Mouse (Mus musculus): ENCODE measurements around the gene Tfdp1.

Tfdp1 gene

DNA sequence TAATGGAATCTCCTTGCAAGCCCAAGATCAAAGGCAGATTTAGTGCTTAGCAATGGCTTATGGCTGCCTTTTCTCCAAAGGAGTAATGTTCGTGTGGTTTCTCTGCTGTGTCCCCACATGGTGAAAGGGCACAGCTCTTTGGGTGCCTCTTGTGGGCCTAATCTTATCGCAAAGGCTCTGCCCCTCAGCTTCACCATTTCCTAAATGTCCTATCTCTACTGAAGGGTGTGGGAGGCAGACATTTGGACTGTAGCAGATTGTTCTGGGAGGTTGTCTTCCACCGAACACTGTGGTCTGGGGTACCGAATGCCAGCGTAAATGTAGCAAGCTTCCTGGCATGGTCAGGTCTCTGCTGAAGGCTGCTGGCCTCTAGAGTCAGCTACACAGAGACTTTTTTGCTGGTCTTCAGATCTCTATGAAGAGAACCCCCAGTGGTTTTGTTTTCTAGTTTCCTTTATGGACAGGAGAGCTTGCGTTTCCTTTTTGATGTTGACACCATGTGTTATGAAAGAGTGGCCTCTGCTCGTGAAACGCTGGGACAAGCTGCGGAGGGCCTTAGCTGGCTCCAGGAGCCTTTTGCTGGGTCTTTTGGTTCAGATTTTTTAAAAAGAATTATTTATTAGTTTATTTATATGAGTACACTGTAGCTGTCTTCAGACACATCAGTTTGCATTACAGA, 14.7 kb downstream of the Tfdp1 start:
- no peak for DNase-seq

DNA sequence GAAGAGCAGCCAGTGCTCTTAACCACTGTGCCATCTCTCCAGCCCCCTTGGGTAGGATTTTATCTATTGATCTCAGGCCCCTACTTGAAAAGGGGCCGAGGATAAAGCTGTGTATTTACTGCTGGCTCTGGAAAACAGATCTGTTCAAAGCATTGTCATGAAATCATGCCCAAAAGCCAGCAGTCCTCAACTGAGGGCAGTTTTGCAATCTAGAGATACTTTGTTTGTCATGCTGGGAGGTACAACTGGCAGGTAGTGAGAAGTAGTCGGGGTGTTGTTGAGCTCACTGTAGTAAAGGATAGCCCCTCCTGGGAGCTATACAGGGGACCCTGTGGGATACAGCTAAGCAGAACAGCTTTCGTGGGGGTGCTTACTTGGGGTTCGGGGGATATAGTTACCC, 15.3 kb downstream of the Tfdp1 start:
- DNase-seq: no peak

DNA sequence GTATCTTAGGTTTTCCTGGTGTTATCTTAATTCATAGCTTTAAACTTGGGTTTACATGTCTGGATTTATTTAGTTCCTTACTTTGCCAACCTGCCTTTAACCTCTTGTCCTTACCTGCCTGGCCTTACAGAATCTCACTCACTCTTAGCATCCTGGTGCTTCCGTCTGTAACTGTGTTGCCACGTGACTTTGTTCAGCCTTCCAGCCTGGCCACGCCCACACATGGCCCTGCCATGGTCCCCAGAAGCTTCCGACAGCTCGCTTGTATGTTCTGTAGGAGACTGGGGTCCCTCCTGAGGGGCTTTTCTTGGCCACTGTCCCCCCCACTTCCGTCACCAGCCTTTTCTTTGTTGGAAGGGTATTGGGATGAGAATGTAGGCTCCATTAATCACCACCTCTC, 17.7 kb downstream of the Tfdp1 start:
- no peak for DNase-seq

DNA sequence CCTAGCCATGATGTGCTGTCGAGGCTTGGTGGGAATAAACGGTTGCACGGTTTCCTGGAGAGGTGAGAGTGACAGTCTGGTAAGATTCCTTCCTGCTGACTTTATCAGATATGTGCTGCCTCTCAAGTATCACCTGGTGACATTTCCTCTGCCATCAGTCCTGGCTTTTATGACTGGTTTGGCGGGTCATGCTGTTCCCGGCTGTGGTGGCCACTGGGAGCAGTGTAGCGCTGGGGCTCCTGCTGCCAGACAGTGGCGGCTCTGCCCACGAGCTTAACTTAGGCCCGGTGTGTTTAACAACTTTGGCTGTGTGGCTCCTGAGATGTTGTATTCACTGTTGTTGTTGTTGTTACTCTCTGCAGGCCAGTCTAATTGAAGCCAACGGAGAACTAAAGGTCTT, 18.1 kb downstream of the Tfdp1 start:
- DNase-seq: no peak

DNA sequence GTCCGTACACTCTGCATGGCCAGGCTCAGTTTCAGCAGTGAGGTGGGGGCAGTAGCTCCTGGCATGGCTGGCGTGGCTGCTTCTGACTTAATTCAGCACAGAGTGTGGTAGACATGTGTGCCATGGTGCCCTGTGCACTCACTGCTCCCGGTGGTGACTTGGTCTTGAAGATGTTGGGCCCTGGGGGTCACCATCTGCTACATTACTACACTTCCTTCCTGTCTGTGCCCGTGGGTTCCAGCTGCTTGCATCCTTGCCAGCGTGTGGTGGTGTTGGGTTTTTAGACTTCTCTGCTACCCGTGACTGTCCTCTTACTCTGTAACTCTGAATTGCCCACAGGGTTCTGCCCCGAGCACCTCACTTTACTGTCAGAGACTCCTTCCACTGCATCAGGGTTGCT, 21.7 kb downstream of the Tfdp1 start:
- DNase-seq: no peak

DNA sequence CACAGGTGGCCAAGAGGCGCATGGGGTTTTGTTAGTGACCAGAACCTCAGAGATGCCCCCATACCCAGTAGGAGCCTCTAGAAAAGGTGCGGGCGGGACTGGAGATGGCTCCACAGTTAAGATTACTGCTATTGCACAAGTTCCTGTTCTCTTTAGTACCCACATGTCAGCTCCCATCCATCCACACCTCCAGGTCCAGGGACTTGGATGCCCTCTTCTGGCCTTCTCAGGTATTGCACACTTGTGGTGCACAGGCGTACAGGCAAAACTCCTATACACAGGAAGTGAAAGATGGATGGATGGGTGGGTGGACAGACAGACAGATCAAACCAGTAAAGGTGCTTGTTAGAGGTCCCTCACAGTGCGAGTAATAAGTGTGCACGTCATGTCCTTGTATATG, 23.3 kb downstream of the Tfdp1 start:
- no peak for DNase-seq

DNA sequence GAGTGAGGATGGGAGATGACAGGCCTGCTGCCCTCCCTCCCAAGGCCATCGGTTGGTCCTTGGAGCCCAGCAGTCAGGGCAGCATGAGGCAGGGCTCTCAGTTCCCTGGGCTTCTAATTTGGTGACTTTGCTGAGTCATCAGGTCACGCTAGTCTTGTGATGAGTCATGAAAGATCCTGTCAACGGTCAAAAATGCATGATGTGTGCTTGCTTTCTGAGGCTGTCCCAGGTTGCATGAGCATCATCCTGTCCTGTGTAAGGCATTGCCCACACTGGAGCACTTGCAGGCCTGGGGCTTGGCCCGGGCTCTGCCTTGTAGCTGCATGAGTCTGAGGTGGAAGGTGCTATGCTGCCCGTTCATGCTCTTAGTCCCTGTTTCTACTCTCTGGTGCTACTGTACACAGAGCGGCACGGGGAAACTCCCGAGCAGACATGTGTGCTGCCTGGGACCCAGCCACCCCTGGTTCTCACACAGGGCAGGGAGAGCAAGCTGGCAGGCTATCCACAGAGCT, 34.7 kb downstream of the Tfdp1 start:
- no peak for DNase-seq

DNA sequence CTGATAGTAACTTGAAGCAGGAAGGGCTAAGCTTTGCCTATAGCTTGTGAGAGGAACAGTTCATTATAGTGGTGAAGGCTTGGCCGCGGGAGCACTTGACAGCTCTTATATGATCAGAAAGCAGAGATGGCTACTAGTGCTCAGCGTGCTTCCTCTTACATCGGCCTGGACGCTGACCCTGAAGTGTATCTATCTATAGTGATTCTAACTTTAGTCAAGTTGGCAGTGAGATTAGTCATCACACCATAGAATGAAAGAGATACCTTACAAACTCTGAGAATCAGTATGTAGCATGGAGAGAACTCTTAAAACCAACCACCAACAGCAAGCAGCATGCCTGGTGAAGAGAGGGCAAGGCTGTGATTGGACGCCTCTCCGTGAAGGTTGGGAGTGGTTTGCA, 43.1 kb downstream of the Tfdp1 start:
- no peak for DNase-seq

DNA sequence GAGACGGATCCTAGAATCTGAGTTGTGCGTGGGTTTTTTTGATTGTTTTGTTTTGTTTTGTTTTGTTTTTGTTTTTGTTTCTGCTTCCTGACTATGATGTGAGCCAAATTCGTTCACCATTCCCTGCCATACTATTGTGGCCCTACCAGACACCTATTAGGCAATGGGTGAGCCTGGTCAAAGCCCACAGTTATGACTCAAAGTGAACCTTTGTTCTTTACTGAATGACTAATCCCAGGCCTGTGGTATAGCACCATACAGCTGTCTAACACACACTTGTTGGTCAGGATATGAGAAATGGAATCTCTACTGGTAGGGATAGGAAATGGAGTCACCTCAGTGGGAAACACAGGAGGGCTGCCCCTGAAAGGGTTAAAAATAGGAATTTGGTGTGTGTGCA, 44.0 kb downstream of the Tfdp1 start:
- DNase-seq: no peak

DNA sequence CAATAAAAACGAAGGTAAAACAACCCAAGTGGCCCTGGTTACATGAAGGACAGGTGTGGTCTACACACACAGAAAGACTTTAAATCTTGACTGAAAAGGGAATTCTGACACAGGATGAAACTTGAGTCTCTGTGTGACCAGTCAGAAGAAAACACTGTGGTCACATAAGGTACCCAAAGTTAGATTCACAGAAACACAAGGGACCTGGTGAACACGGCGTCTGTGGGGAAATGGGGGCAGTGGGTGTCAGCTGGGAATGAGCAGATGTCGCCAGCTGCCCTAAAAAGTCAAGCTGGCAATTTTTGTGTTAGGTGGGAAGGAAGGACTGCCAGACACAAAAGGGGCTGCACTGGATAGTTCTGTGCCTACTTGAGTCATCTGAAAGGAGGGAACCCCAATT, 44.4 kb downstream of the Tfdp1 start:
- DNase-seq: no peak

DNA sequence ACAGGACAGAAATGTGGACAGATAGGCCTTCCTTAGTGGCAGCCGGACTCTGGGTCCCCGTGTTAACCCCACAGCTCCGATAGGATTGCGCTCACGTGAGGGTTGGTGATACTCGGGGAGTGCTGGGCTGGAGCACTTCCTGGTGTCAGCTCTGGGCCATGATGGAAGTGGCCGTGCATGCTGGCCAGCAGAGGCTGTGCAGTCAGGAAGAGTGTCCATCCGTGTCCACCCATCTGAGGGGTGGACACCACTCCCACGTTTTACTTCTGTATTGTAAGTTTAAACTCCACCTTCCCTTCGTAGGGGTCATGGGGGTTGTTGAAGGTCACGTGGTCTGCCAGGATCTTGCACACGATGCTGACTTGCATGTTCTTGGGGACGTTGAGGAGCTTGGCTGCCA, 47.8 kb downstream of the Tfdp1 start:
- no peak for DNase-seq

DNA sequence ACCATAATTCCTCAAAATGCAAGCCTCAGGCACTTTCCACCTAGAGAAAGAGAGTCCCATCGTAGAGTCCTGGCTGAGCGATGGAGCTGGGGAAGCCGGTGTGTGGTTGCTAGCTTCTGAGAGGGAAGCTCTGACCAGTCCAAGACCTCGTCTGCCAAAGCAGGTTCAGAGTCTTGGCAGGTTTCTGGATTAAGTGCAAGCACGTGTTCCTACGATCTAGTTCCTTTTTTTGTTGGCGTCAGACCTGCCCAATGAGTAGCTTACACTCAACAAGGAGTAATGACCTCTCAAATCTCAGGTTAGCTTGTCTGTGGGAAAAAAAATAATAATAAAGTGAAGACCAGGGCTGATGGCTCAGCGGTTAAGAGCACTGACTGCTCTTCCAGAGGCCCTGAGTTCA, 49.2 kb downstream of the Tfdp1 start:
- no peak for DNase-seq

DNA sequence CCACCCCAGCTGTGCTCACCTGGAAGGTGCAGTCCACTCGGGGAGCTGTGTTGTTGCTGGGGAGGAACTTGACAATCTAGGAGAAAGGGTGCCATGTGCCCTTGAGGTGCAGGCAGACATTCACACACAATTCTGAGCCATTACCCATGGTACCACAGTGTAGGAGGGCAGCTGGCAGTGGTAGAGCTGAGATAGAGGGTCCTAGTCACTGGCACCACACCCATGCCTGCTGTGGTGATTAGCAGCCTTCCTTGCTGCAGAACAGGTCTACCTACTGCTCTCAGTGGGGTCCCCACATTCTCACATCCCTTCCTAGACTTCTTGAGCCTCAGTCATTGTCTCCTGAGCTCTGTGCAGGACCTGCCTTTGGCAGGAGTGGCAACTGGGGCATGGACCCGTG, 50.2 kb downstream of the Tfdp1 start:
- no peak for DNase-seq

DNA sequence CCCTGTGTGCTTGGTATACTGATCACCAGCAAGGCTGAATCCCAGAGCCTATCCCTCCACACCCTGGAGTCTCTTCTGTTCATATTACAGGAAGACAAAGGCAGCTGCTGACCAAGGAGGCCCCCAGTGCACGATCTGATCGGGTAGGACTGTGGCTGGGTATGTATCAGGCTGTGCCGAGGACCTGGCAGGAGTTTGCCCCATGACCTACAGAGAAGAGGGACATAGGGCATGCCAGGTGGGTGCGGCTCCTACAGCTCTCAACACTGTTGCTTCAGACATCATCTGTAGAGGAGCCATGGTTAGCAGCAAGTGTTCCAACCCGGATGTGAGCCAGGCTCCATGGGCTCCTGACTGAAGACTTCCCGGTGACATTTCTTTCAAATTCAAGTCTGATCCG, 55.3 kb downstream of the Tfdp1 start:
- DNase-seq: no peak

DNA sequence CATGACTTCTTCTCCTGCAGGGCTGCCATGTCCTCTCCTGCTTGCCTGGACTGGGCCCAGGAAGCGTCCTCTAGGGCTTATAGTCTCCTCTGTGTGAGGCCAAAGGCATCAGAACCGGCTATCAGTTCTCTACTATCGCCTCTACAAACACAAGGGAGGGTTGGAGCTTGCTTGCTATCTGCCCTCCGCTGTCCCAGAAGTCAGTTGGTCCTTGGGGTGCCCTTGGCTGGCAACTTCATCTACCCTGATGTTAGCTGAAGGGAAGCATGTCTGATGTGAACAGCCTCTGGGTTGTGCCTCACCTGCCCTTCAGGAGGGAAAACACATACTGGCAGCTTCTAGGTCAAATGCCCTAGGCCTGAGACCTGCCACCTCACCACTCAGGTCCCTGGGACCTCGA, 58.2 kb downstream of the Tfdp1 start, which contains the start of gene Atp4b:
Gene Atp4b, minus strand, starts transcription at position 101 of the 400 bp plus-strand sequence.
- DNase-seq: no peak

DNA sequence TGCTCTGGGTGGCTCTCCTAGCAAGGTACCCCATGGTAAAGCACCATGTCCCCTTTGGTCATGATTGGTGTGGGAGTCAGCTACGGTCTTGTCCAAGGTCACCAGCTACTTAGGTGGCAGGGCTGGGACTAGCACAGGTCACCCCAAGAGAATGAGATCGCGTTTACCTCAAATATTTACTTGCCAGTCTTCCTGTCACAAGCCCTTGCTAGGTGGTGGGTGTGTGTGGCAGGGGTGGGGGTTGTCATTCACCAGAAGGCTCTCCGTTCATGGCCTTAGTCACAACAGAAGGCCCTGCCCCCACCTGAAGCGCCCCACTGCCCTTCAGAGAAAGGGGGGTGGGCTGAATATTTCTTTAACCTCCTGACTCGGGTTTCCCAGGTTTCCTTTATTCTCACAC, 65.0 kb downstream of the Tfdp1 start:
- no peak for DNase-seq

DNA sequence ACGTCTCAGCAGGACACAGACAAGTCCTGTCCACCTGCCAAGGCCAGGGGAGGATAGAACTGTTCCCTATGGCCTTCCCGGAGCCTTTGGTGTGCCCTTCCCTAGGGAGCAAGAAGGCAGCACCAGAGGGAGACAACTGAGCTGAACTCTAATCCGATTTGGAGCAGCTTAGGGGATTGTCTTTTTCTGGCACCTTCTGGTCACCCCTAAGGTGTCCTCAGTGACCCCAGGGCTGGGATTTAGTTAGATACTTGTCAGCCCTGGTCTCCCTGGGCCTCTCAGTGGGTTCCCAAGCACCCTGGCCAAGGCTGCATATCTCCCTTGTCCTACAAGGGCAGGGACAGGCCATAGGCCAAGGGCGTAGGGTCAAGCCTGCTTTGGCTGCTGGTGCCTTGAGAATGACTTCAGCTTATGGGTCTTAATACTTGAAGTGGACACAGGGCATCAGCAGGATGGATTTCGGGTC, 66.1 kb downstream of the Tfdp1 start, which contains the start of gene Grk1:
Gene Grk1, plus strand, starts transcription at position 416 of the 466 bp plus-strand sequence.
- no peak for DNase-seq

DNA sequence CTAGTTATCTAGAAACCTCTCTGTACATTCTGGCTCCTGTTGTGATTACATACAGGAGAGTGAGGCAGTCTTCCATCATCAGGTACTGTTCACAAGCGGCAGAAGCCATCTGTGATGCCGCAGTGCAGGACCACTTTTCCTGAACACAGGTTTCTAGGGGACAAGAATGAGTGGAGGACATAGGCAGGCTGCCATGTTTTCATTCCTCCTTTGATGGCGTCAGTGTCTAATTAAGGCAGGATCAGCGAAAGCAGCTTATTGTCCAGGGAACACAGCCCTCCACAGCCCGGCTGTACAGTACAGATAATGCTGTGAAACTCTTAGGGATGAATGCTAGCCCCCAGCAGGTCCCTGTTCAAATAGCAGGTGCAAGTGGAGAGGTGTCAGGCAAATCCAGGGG, 67.5 kb downstream of the Tfdp1 start:
- no peak for DNase-seq

DNA sequence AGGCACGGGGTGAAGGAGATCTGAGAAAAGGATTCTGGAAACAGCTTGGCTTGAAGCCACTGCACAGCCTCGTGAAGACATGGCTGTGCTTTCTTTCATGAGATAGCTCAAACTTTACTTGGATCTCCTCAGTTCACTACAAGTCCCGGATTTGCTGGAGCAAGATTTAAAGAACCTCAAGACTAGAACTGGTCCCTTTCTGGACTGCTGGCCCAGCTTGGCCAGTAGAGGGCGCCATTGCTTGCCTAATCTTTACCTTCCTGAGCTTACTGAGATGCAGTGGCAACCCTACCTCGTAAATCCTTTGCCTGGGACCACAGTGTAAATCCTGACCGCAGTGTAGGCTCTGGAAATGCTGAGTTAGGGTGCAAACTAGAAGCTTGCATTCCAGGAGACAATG, 73.0 kb downstream of the Tfdp1 start:
- DNase-seq: peak; percentile 45

DNA sequence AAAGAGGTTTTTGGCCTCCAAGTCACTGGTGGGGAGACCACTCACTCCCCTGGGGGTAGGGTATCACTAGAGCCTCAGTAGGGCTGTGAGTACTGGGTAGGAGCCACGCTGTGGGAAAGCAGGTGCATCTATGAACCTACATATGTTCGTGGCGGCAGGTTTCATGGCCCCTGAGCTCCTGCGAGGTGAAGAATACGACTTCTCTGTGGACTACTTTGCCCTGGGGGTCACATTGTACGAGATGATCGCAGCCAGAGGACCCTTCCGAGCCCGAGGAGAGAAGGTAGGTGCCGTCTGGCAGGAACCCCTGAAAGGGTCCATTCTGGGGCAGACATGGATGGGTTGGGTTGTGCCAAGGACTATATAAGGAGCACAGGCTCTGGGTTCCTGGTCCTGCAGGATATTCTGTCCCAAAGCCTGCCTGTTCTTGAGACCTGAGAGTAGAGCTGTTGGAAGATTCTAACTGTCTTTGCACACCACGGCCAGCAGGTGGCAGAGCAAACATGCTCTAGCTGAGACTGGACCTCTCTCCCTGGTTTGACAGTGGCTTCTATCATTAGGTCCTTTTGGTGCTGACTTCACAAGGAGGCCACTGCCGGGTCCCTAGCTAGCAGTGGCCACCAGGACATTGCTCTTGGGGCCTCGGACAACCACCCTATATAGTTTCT, 74.5 kb downstream of the Tfdp1 start:
- peak; percentile 45 for DNase-seq

DNA sequence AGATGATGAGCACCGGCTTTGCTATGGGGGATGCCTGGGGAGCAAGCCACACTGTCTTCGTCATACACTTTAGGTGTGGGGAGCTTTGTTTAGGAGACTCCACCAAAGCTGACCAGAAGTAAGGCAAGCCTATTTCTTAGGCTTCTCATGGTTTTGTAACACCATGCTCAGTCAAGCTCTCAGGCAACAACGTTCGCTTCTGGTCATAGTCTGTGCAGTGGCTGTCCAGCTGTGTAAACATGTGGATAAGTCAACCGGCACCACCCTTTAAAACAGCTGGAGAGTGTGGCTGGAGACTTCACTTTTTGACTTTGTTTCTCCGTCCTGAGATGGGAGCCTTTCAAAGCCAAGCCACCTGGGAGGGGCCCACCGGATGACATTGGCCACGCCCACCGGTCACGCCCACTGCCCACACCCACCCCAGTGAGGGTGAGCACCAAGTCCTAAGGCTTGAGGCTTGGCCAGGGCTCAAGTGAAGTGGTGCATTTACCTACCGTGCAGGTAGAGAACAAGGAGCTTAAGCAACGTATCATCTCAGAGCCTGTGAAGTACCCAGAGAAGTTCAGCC, 75.4 kb downstream of the Tfdp1 start:
- DNase-seq: no peak

DNA sequence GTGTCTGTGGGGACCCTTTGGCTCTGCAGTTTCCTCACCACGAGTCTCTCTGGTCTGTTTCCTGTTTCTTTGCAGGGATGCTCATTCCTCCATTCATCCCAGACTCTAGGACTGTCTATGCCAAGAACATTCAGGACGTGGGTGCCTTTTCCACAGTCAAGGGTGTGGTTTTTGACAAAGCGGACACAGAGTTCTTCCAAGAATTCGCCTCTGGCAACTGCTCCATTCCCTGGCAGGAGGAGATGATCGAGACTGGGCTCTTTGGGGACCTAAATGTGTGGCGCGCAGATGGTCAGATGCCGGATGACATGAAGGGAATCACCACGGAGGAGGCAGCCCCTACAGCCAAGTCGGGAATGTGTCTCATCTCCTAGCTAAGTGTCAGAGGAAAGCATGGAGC, 77.3 kb downstream of the Tfdp1 start:
- DNase-seq: no peak

DNA sequence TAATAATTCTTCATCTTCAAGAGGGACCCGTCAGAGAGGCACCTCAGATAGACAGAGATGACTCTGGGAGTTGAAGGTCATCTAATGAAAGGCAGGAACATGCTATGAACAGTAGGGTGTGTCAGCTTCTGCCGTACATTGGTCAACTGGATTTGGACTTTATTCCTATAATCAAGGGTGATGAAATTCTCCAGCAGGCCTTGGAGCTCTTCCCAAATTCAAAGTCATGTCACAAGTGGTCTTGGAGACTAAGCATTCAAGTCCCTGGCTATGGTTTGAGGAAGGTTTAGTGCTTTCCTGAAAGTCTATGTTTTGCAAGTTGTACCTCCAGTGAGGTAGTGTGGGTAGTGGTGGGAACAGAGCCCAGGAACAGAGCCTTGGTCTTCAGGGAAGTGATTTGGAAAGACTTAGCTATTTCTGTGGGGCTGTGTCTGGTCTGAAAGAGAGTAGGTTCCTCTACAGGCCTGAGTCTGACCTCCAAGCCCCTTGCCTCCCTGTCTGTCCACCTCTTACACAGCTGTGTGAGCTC, 80.6 kb downstream of the Tfdp1 start:
- DNase-seq: no peak

DNA sequence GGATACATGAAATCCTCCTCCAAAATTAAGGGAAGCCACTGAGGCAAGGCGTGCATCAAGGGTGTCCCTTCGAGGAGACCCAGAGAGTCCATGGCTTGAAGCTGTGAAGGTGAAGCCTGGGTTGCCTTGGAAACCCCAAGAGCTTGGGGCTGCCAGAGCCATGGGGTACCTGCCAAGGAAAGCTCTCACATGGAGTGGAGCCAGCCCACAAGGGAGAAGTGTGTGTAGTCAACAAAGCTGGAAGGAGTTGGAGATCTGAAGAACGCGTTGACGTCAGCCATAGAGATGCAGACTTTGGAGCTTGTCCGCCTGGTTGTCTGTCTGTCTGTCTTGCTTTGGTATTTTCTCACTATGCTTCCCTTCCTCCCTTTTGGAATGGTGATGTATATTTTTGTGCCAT, 82.4 kb downstream of the Tfdp1 start:
- no peak for DNase-seq
